ENCODE assay signal across 11 mouse cellular contexts in the genomic region with DNA sequence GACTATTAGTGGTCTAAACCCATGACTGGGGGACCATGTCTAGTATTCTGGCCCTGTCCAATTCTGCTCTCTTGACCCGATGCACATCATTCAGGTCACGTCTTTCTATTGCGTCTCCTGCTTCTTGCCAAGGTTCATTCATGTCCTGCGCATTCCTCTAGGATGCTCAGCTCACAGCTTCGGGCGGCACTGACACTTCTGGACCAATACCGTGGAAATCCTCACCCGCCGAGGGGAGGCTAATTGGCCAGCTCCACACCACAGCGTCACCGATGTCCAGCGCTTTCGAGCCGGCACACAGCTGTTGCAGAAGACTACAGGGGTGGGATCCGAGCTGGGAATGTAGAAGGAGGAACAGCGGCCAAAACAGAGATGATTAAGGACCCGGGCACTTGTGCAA. TPM values are rescaled to one million over a fixed set of nuclear protein-coding genes. Genes with fewer than 3 reads are reported as not detected.
DNase-seq lines count a peak whose midpoint lies in the region; TF ChIP-seq lines count a peak whose summit lies in the region.
"Had no signal": no experiment of that assay in that cellular context is flagged by ENCODE, and none has a peak within 500 bp of the region (broad histone marks: within the 10 kb centered on the region; RNA-seq: fewer than 3 reads in every experiment).

No protein-coding gene starts in this region.

- H3K27ac ChIP-seq in testis, adult 2 months (ENCODE audit: control insufficient read depth, insufficient read depth, low read depth, low read length), result no peak overlapping the region
- H3K27ac ChIP-seq: heart, embryonic 15.5 days; liver, embryonic 14.5 days; macrophage had no signal

- H3K4me3 ChIP-seq in testis, adult 2 months (ENCODE audit: control insufficient read depth, low read depth, low read length), result peak overlapping the region; percentile 31
- H3K4me3 ChIP-seq: heart, embryonic 15.5 days; midbrain, embryonic 13.5 days had no signal

- DNase-seq in cerebellum, postnatal 14 days, result peak; percentile 33 to 42
- no peak for DNase-seq in cerebellum, adult 8-10 months
- DNase-seq in gastrocnemius, postnatal 25 days, result peak; percentile 22
- DNase-seq in gastrocnemius, postnatal 14 days, result no peak
- DNase-seq in testis, postnatal 10 days (ENCODE audit: low spot score), result no peak
- DNase-seq in adrenal gland, postnatal 36 days, result no peak

- no peak for TF ChIP-seq CTCF in testis, adult 2 months (IDR thresholded peaks at IDR 0.05; ENCODE audit: control insufficient read depth, insufficient read depth, insufficient replicate concordance, low read depth, low read length)

- no peaks in the 10 kb centered on the region for H3K27me3 ChIP-seq in testis, adult 2 months (ENCODE audit: control insufficient read depth, insufficient read depth, low read length)

- TF ChIP-seq POLR2A in testis, adult 2 months (IDR thresholded peaks at IDR 0.05; ENCODE audit: control insufficient read depth, low read depth, low read length), result no peak

- no peaks in the 10 kb centered on the region for H3K36me3 ChIP-seq in testis, adult 2 months (ENCODE audit: control insufficient read depth, insufficient read depth, low read length)
- H3K36me3 ChIP-seq: heart, embryonic 15.5 days; midbrain, embryonic 13.5 days had no signal

- intact Hi-C loops in gastrocnemius, postnatal 14 days (cut with DNase I; ENCODE audit: low total_unique reads), result loop anchor here (5.0 kb wide), 1 partner anchor 224 kb away; no protein-coding TSS in a partner anchor

- peaks cover 13% of the 10 kb centered on the region for H3K4me1 ChIP-seq in testis, adult 2 months (ENCODE audit: control insufficient read depth, insufficient read depth, low read length)

RNA-seq across cellular contexts. Expression of gene Dand5, which starts 6.5 kb away (rescaled TPM):
- total RNA-seq in gastrocnemius, postnatal 25 days (2021), result 1 to 10 TPM; 9.5 to 9.6 TPM
- total RNA-seq in gastrocnemius, postnatal 14 days (2021), result 1 to 10 TPM; 6.0 to 7.2 TPM
- 27.1 and 29.7 TPM in 2 replicates for polyA plus RNA-seq in testis, adult 2 months (2012; rRNA removed)
- total RNA-seq in adrenal gland, postnatal 36 days (2021), result 1 to 10 TPM; 9.1 to 10.0 TPM

RNA-seq across cellular contexts. Expression of gene Gadd45gip1, which starts 15.2 kb away (rescaled TPM):
- total RNA-seq in gastrocnemius, postnatal 25 days (2021), result 10 to 100 TPM; 20.5 to 22.6 TPM
- 10 to 100 TPM; 28.4 to 28.8 TPM for total RNA-seq in gastrocnemius, postnatal 14 days (2021)
- 9.4 and 12.0 TPM in 2 replicates for polyA plus RNA-seq in testis, adult 2 months (2012; rRNA removed)
- 10 to 100 TPM; 63.3 to 70.5 TPM for total RNA-seq in adrenal gland, postnatal 36 days (2021)

RNA-seq across cellular contexts. Expression of gene Nfix, which starts 16.0 kb away (rescaled TPM):
- 100 to 1,000 TPM; 447 to 529 TPM for total RNA-seq in gastrocnemius, postnatal 25 days (2021)
- total RNA-seq in gastrocnemius, postnatal 14 days (2021), result 100 to 1,000 TPM; 531 to 566 TPM
- polyA plus RNA-seq in testis, adult 2 months (2012; rRNA removed), result 4.3 and 5.0 TPM in 2 replicates
- total RNA-seq in adrenal gland, postnatal 36 days (2021), result 100 to 1,000 TPM in 1 of 2 experiments, 10 to 100 TPM in 1; 99.9 to 108 TPM

RNA-seq across cellular contexts. Expression of gene Rad23a, which starts 24.3 kb away (rescaled TPM):
- total RNA-seq in gastrocnemius, postnatal 25 days (2021), result 100 to 1,000 TPM; 134 TPM
- 100 to 1,000 TPM; 122 to 124 TPM for total RNA-seq in gastrocnemius, postnatal 14 days (2021)
- 106 and 110 TPM in 2 replicates for polyA plus RNA-seq in testis, adult 2 months (2012; rRNA removed)
- 100 to 1,000 TPM; 116 to 119 TPM for total RNA-seq in adrenal gland, postnatal 36 days (2021)

RNA-seq across cellular contexts. Expression of gene Calr, which starts 30.6 kb away (rescaled TPM):
- 100 to 1,000 TPM; 178 to 214 TPM for total RNA-seq in gastrocnemius, postnatal 25 days (2021)
- total RNA-seq in gastrocnemius, postnatal 14 days (2021), result 100 to 1,000 TPM; 197 to 229 TPM
- polyA plus RNA-seq in testis, adult 2 months (2012; rRNA removed), result 318 and 384 TPM in 2 replicates
- total RNA-seq in adrenal gland, postnatal 36 days (2021), result 100 to 1,000 TPM; 569 to 727 TPM

Comparison
In these comparisons a context has a peak if more than half of its experiments do, and no peak if none do; other contexts are left out.
1. DNase-seq: peak in cerebellum, postnatal 14 days (2 of 2) and gastrocnemius, postnatal 25 days (single experiment); none in cerebellum, adult 8-10 months (single experiment), gastrocnemius, postnatal 14 days (single experiment), testis, postnatal 10 days (single experiment) and adrenal gland, postnatal 36 days (0 of 2).
2. RNA of gene Nfix, which starts 16.0 kb away (total RNA-seq): 531 to 566 TPM in gastrocnemius, postnatal 14 days and 447 to 529 TPM in gastrocnemius, postnatal 25 days; 99.9 to 108 TPM in adrenal gland, postnatal 36 days; every median in the first group is over 4 times any median in the second.